Mouse (Mus musculus) retina, adult 2 months (tissue): Measurements from ENCODE around the gene Zbtb44.
"Not testable (repeated sequence)": the region's sequence is repeated elsewhere in the genome, so short reads cannot be mapped to it uniquely, and the experiment has no call there.

Experiments
- DNase-seq: peaks from one replicate; pipeline ENCODE4 v3.0.0-alpha.2; 2012; ENCODE audit warnings: low read depth, low spot score

Gene Zbtb44

GRCm38 (mm10) chr9:31030532-31031413 is at the start of gene Zbtb44:
Zbtb44 (plus strand) TSS chr9:31030644.
- DNase-seq: no peak

GRCm38 (mm10) chr9:30985782-30986181 is 44.7 kb upstream of the Zbtb44 start:
- no peak for DNase-seq

GRCm38 (mm10) chr9:30993106-30993505 is 37.3 kb upstream of the Zbtb44 start:
- DNase-seq: no peak

- DNase-seq: no peak
These were observed 33.6 kb upstream of the Zbtb44 start for GRCm38 (mm10) chr9:30996590-30997562.

- no peak for DNase-seq
These were observed 29.8 kb upstream of the Zbtb44 start for GRCm38 (mm10) chr9:31000641-31001040.

GRCm38 (mm10) chr9:31002528-31002927 is 27.9 kb upstream of the Zbtb44 start:
- DNase-seq: no peak

GRCm38 (mm10) chr9:31009334-31009733 is 21.1 kb upstream of the Zbtb44 start:
- no peak for DNase-seq

- no peak for DNase-seq
These were observed 20.4 kb upstream of the Zbtb44 start for GRCm38 (mm10) chr9:31010040-31010439.

GRCm38 (mm10) chr9:31010749-31011148 is 19.7 kb upstream of the Zbtb44 start:
- no peak for DNase-seq

GRCm38 (mm10) chr9:31011533-31011932 is 18.9 kb upstream of the Zbtb44 start:
- DNase-seq: no peak

GRCm38 (mm10) chr9:31012674-31013073 is 17.8 kb upstream of the Zbtb44 start:
- DNase-seq: no peak

GRCm38 (mm10) chr9:31013415-31013814 is 17.0 kb upstream of the Zbtb44 start:
- no peak for DNase-seq

- DNase-seq: no peak
These were observed 12.8 kb upstream of the Zbtb44 start for GRCm38 (mm10) chr9:31017616-31018015.

- DNase-seq: no peak
These were observed 12.3 kb upstream of the Zbtb44 start for GRCm38 (mm10) chr9:31018158-31018557.

GRCm38 (mm10) chr9:31018705-31019104 is 11.7 kb upstream of the Zbtb44 start:
- no peak for DNase-seq

GRCm38 (mm10) chr9:31028251-31028650 is 2.2 kb upstream of the Zbtb44 start:
- DNase-seq: no peak

- DNase-seq: peak; percentile 89
These were observed 513 bp upstream of the Zbtb44 start for GRCm38 (mm10) chr9:31029751-31030511.

GRCm38 (mm10) chr9:31031414-31031843 is 985 bp downstream of the Zbtb44 start:
- DNase-seq: no peak

- DNase-seq: no peak
These were observed 2.1 kb downstream of the Zbtb44 start for GRCm38 (mm10) chr9:31032546-31032945.

- no peak for DNase-seq
These were observed 19.8 kb downstream of the Zbtb44 start for GRCm38 (mm10) chr9:31050208-31050607.

GRCm38 (mm10) chr9:31051509-31051908 is 21.1 kb downstream of the Zbtb44 start:
- DNase-seq: not testable (repeated sequence)
